Mouse (Mus musculus): Measurements from ENCODE around the gene Nop56.
A peak's percentile ranks its signal among the peaks of the same experiment; 100 is the strongest.

Gene Nop56

GRCm38 (mm10) chr2:130295331-130296133, 21.3 kb downstream of the Nop56 start:
- DNase-seq (ENCODE audit: low spot score in 2 of 2) = peak in 1 of 2 experiments; percentile 63

GRCm38 (mm10) chr2:130296134-130296745, 22.0 kb downstream of the Nop56 start:
- no peak for DNase-seq (ENCODE audit: low spot score in 2 of 2)

GRCm38 (mm10) chr2:130297580-130297979, 23.4 kb downstream of the Nop56 start:
- no peak for DNase-seq (ENCODE audit: low spot score in 2 of 2)

- no peak for DNase-seq (ENCODE audit: low spot score in 2 of 2)
Observed at GRCm38 (mm10) chr2:130303014-130303413, 28.8 kb downstream of the Nop56 start.

GRCm38 (mm10) chr2:130327057-130327456, 52.8 kb downstream of the Nop56 start:
- DNase-seq (ENCODE audit: low spot score in 2 of 2) = no peak
